Mouse (Mus musculus) spleen, adult 2 months (tissue): ENCODE measurements around the gene 2010300C02Rik. TPM values are rescaled to one million over a fixed set of nuclear protein-coding genes. Genes with fewer than 3 reads are reported as not detected.

Source experiments
- DNase-seq, 2 experiments: peaks; one replicate each; pipeline versions ENCODE4 v3.0.0 to v3.0.0-alpha.2; 2012 to 2021; ENCODE audit warnings: low spot score in 2 of 2, low read depth in 1 of 2
- H3K27ac ChIP-seq: fragments of 200-500 bp; 2 replicates; pipeline ENCODE4 v1.5.1; 2012; ENCODE audit warnings: low read length, inconsistent platforms; ENCODE audit not compliant: insufficient read depth
- H3K27me3 ChIP-seq: fragments of 200-500 bp; 2 replicates; pipeline ENCODE4 v1.6.1; 2012; ENCODE audit warnings: mild to moderate bottlenecking, moderate library complexity, low read length, inconsistent platforms; ENCODE audit not compliant: control insufficient read depth, insufficient read depth
- H3K36me3 ChIP-seq: fragments of 200-500 bp; 2 replicates; pipeline ENCODE4 v1.6.1; 2012; ENCODE audit warnings: mild to moderate bottlenecking, low read length, inconsistent platforms; ENCODE audit not compliant: control insufficient read depth, insufficient read depth
- H3K4me1 ChIP-seq: fragments of 200-500 bp; 2 replicates; pipeline ENCODE4 v1.6.1; 2011; ENCODE audit warnings: inconsistent platforms; ENCODE audit not compliant: control insufficient read depth, insufficient read depth, insufficient read length
- H3K4me3 ChIP-seq: fragments of 200-500 bp; 2 replicates; pipeline ENCODE4 v1.5.1; 2011; ENCODE audit warnings: mild to moderate bottlenecking, inconsistent platforms; ENCODE audit not compliant: insufficient read depth, insufficient read length; ENCODE audit errors: extremely low read depth
- CTCF ChIP-seq: fragments of 200-500 bp; IDR thresholded peaks from 2 replicates; pipeline ENCODE4 v1.5.1; 2011; ENCODE audit warnings: mild to moderate bottlenecking, inconsistent platforms; ENCODE audit not compliant: insufficient read depth, insufficient read length, insufficient replicate concordance; ENCODE audit errors: extremely low read depth
- POLR2A ChIP-seq: fragments of 200-500 bp; IDR thresholded peaks from 2 replicates; pipeline ENCODE4 v1.6.1; 2011; ENCODE audit warnings: low read depth, low read length, inconsistent platforms
- WGBS: fragments of 180-500 bp; shearing (Covaris S2); methylation state at CpG from one replicate; pipeline ENCODE4 v1.1.7; 2018; 5-methylcytosine and 5-hydroxymethylcytosine counted together
- polyA plus RNA-seq: library from polyadenylated mRNA; depleted of rRNA; stranded (reverse); fragments of >200 nt; gene quantifications from 2 replicates; pipeline ENCODE4 v1.2.3, GENCODE M21; 2012

The 2010300C02Rik gene
- polyA plus RNA-seq, 1 experiment, result 0.96 TPM

GRCm38 (mm10) chr1:37696918-37697317 is 23.0 kb downstream of the 2010300C02Rik start:
- DNase-seq, result peak in 1 of 2 experiments; percentile 9
- Histone ChIP-seq H3K4me3 (no peak overlapping the region), H3K4me1 (no peaks in the 10 kb centered on the region), H3K27ac (no peak overlapping the region), H3K36me3 (no peaks in the 10 kb centered on the region), H3K27me3 (no peaks in the 10 kb centered on the region; the same call in 1 of the 2 replicates)
- WGBS, result 21% methylated on average over 3 of the region's 3 CpGs
- no peak for TF ChIP-seq CTCF

GRCm38 (mm10) chr1:37695732-37696131 is 24.2 kb downstream of the 2010300C02Rik start:
- WGBS, result 90% methylated on average over 9 of the region's 9 CpGs
- H3K36me3 ChIP-seq, result no peaks in the 10 kb centered on the region
- no peaks in the 10 kb centered on the region for H3K4me1 ChIP-seq
- H3K27ac ChIP-seq, result no peak overlapping the region
- DNase-seq, result no peak
- no peaks in the 10 kb centered on the region; the same call in 1 of the 2 replicates for H3K27me3 ChIP-seq
- TF ChIP-seq POLR2A (no peak), CTCF (no peak)
- H3K4me3 ChIP-seq, result no peak overlapping the region

- Histone ChIP-seq H3K4me3 (no peak overlapping the region), H3K36me3 (no peaks in the 10 kb centered on the region), H3K27ac (no peak overlapping the region), H3K4me1 (no peaks in the 10 kb centered on the region), H3K27me3 (no peaks in the 10 kb centered on the region; the same call in 1 of the 2 replicates)
- WGBS, result 82% methylated on average over 8 of the region's 8 CpGs
- TF ChIP-seq POLR2A (no peak), CTCF (no peak)
- no peak for DNase-seq
Measured at GRCm38 (mm10) chr1:37694417-37694816, 25.5 kb downstream of the 2010300C02Rik start.

GRCm38 (mm10) chr1:37691179-37691578 is 28.7 kb downstream of the 2010300C02Rik start:
- WGBS, result 42% methylated on average over 8 of the region's 8 CpGs
- H3K4me1 ChIP-seq, result no peaks in the 10 kb centered on the region
- TF ChIP-seq POLR2A (no peak), CTCF (no peak)
- no peaks in the 10 kb centered on the region for H3K36me3 ChIP-seq
- H3K27ac ChIP-seq, result no peak overlapping the region
- no peaks in the 10 kb centered on the region for H3K27me3 ChIP-seq
- H3K4me3 ChIP-seq, result no peak overlapping the region
- peak in 1 of 2 experiments; percentile 4 for DNase-seq

- no peak overlapping the region for H3K27ac ChIP-seq
- TF ChIP-seq POLR2A, result no peak
- TF ChIP-seq CTCF, result no peak
- H3K36me3 ChIP-seq, result no peaks in the 10 kb centered on the region
- H3K4me1 ChIP-seq, result no peaks in the 10 kb centered on the region
- H3K4me3 ChIP-seq, result no peak overlapping the region
- no peak for DNase-seq
- H3K27me3 ChIP-seq, result no peaks in the 10 kb centered on the region
- 74% methylated on average over 5 of the region's 5 CpGs for WGBS
Measured at GRCm38 (mm10) chr1:37690665-37691064, 29.2 kb downstream of the 2010300C02Rik start.

GRCm38 (mm10) chr1:37689730-37690129 is 30.2 kb downstream of the 2010300C02Rik start:
- no peak for TF ChIP-seq POLR2A
- no peak for TF ChIP-seq CTCF

GRCm38 (mm10) chr1:37688351-37688750 is 31.5 kb downstream of the 2010300C02Rik start:
- WGBS, result 78% methylated on average over 8 of the region's 8 CpGs
- Histone ChIP-seq H3K4me1 (no peaks in the 10 kb centered on the region), H3K27me3 (no peaks in the 10 kb centered on the region), H3K4me3 (no peak overlapping the region), H3K36me3 (no peaks in the 10 kb centered on the region), H3K27ac (no peak overlapping the region)
- no peak for TF ChIP-seq CTCF
- no peak for TF ChIP-seq POLR2A
- no peak for DNase-seq

More at GRCm38 (mm10) chr1:37689730-37690129, 30.2 kb downstream of the 2010300C02Rik start:
- WGBS, result 90% methylated on average over 6 of the region's 6 CpGs
- Histone ChIP-seq H3K27ac (no peak overlapping the region), H3K4me1 (no peaks in the 10 kb centered on the region), H3K4me3 (no peak overlapping the region), H3K36me3 (no peaks in the 10 kb centered on the region), H3K27me3 (no peaks in the 10 kb centered on the region)
- DNase-seq, result no peak
